Mouse (Mus musculus) brain, embryonic 14.5 days (tissue): ENCODE data around the gene Ttyh2.

ENCODE experiments used
- CTCF ChIP-seq: fragments of 200-500 bp; IDR thresholded peaks from 2 replicates; pipeline ENCODE4 v1.5.1; 2012; ENCODE audit warnings: inconsistent platforms, mild to moderate bottlenecking, moderate library complexity, borderline replicate concordance; ENCODE audit not compliant: insufficient read depth, insufficient read length; ENCODE audit errors: extremely low read depth
- POLR2A ChIP-seq: fragments of 200-500 bp; IDR thresholded peaks from 2 replicates; pipeline ENCODE4 v1.6.1; 2012; ENCODE audit warnings: mild to moderate bottlenecking, inconsistent platforms, borderline replicate concordance; ENCODE audit not compliant: poor library complexity, insufficient read depth, insufficient read length, severe bottlenecking; ENCODE audit errors: extremely low read depth

- TF ChIP-seq POLR2A (no peak), CTCF (no peak)
Measured at GRCm38 (mm10) chr11:114726965-114727825, 52.0 kb downstream of the Ttyh2 start, which contains the start of gene Dnaic2.
